Comparison of ENCODE assay signal across 12 mouse cellular contexts in the genomic region with DNA sequence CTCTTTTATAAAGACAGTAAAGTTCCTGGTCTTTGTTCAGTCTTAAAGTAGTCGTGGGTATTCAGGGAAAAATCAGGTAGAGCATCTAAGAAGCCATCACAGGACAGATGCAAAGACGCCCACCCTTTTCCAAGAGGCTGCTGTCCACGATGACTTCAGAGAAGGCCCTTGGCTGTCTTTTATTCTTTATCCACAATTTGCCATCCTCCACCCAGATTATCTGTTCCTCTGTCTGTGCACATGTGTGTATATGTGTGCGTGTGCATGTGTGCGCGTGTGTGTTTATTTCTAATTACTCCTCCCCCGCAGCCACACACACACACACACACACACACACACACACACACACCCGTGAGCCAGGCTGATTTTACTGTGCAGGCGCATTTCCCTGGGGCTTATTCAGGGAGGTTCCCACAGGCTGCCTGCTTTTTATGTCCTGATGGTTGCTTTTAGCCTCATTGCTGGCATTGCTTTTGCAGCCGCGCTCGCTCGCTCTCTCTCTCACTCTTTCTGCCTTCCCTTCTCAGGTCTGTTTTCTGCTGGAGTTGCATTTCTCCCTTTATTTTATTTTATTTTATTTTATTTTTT.
A peak's percentile ranks its signal among the peaks of the same experiment; 100 is the strongest.
DNase-seq lines count a peak whose midpoint lies in the region; ATAC-seq and TF ChIP-seq lines count a peak whose summit lies in the region.
"Had no signal": no experiment of that assay in that cellular context is flagged by ENCODE, and none has a peak within 500 bp of the region (broad histone marks: within the 10 kb centered on the region; RNA-seq: fewer than 3 reads in every experiment).

No protein-coding gene starts in this region.

- no peaks in the 10 kb centered on the region for H3K36me3 ChIP-seq in limb, embryonic 13.5 days
- H3K36me3 ChIP-seq: heart, embryonic 15.5 days had no signal

- intact Hi-C loops in gastrocnemius, postnatal 14 days (cut with DNase I; ENCODE audit: low total_unique reads) = no loop called here
- intact Hi-C loops in gastrocnemius, adult 2 months (cut with DNase I) = no loop called here

- no peak overlapping the region for H3K9ac ChIP-seq in limb, embryonic 13.5 days
- H3K9ac ChIP-seq: heart, embryonic 15.5 days had no signal

- DNase-seq in gastrocnemius, postnatal 14 days = peak; percentile 17
- no peak for DNase-seq in gastrocnemius, adult 2 months
- peak; percentile 6 to 7 for DNase-seq in right cerebral cortex, adult 2 months (ENCODE audit: low spot score in 2 of 2)
- DNase-seq in right cerebral cortex, postnatal 36 days (ENCODE audit: low spot score in 2 of 2) = no peak
- DNase-seq in right cerebral cortex, postnatal 4 days = peak; percentile 12
- no peak for DNase-seq in B cell, adult 2 months
- DNase-seq: cerebellum, postnatal 36 days; kidney, adult 8-10 months; lung, adult 2 months had no signal

- H3K9me3 ChIP-seq in limb, embryonic 13.5 days = no peaks in the 10 kb centered on the region
- H3K9me3 ChIP-seq: heart, embryonic 15.5 days had no signal

- 19% methylated on average over 13 of the region's 13 CpGs for WGBS in limb, embryonic 13.5 days

- TF ChIP-seq CTCF in gastrocnemius, adult 2 months (IDR thresholded peaks at IDR 0.05) = no peak

- H3K4me2 ChIP-seq in limb, embryonic 13.5 days (replicated peaks) = peak overlapping the region; percentile 57
- H3K4me2 ChIP-seq: heart, embryonic 15.5 days had no signal

- H3K4me1 ChIP-seq in limb, embryonic 13.5 days = peaks cover 48% of the 10 kb centered on the region
- H3K4me1 ChIP-seq: heart, embryonic 15.5 days had no signal

- H3K27me3 ChIP-seq in limb, embryonic 13.5 days = peaks cover 73% of the 10 kb centered on the region
- H3K27me3 ChIP-seq: heart, embryonic 15.5 days had no signal

- H3K4me3 ChIP-seq in gastrocnemius, adult 2 months = no peak overlapping the region
- peak overlapping the region; percentile 20 for H3K4me3 ChIP-seq in limb, embryonic 13.5 days
- H3K4me3 ChIP-seq: heart, embryonic 15.5 days had no signal

- ATAC-seq in limb, embryonic 13.5 days (ENCODE audit: low FRiP score, low read depth) = peak; percentile 73
- ATAC-seq in erythroid progenitor cell, adult 5-6 weeks (replicated peaks; ENCODE audit: low FRiP score, poor library complexity, severe bottlenecking) = no peak

- H3K27ac ChIP-seq in gastrocnemius, adult 2 months = no peak overlapping the region
- H3K27ac ChIP-seq in limb, embryonic 13.5 days = peak overlapping the region; percentile 6; the same call in 1 of the 2 replicates
- H3K27ac ChIP-seq: heart, embryonic 15.5 days had no signal

Comparison
In these comparisons a context has a peak if more than half of its experiments do, and no peak if none do; other contexts are left out.
1. DNase-seq: peak in gastrocnemius, postnatal 14 days (single experiment), right cerebral cortex, adult 2 months (2 of 2) and right cerebral cortex, postnatal 4 days (single experiment); none in gastrocnemius, adult 2 months (single experiment), right cerebral cortex, postnatal 36 days (0 of 2) and B cell, adult 2 months (0 of 2).